Comparison of ENCODE assay signal across 12 mouse cellular contexts in genomic region chr5:75143767-75144166, GRCm38 (mm10). TPM values are rescaled to one million over a fixed set of nuclear protein-coding genes. Genes with fewer than 3 reads are reported as not detected.
A peak's percentile ranks its signal among the peaks of the same experiment; 100 is the strongest.
DNase-seq lines count a peak whose midpoint lies in the region; ATAC-seq and TF ChIP-seq lines count a peak whose summit lies in the region.
"Had no signal": no experiment of that assay in that cellular context is flagged by ENCODE, and none has a peak within 500 bp of the region (broad histone marks: within the 10 kb centered on the region; RNA-seq: fewer than 3 reads in every experiment).

No protein-coding gene starts in this region.

- no peaks in the 10 kb centered on the region for H3K9me3 ChIP-seq in heart, embryonic 10.5 days
- no peaks in the 10 kb centered on the region for H3K9me3 ChIP-seq in hindbrain, postnatal 0 days (ENCODE audit: low read length)
- H3K9me3 ChIP-seq in hindbrain, embryonic 12.5 days (replicated peaks): no peaks in the 10 kb centered on the region
- no peaks in the 10 kb centered on the region for H3K9me3 ChIP-seq in MEL (replicated peaks; ENCODE audit: insufficient read depth, low read length)
- no peaks in the 10 kb centered on the region for H3K9me3 ChIP-seq in embryonic facial prominence, embryonic 14.5 days (ENCODE audit: control insufficient read depth, low read length)
- H3K9me3 ChIP-seq: kidney, embryonic 15.5 days; liver, embryonic 13.5 days had no signal

- H3K4me2 ChIP-seq in hindbrain, postnatal 0 days (ENCODE audit: low read depth, low read length): peak overlapping the region; percentile 67
- no peak overlapping the region for H3K4me2 ChIP-seq in hindbrain, embryonic 12.5 days (replicated peaks)
- H3K4me2 ChIP-seq in embryonic facial prominence, embryonic 14.5 days (ENCODE audit: low read depth, low read length): 0 out of 2 replicates have a peak overlapping the region, but pooled peaks have one; percentile 60

- H3K4me3 ChIP-seq in heart, embryonic 10.5 days: peak overlapping the region; percentile 52
- H3K4me3 ChIP-seq in hindbrain, postnatal 0 days (ENCODE audit: low read length): no peak overlapping the region
- H3K4me3 ChIP-seq in hindbrain, embryonic 12.5 days: no peak overlapping the region
- no peak overlapping the region for H3K4me3 ChIP-seq in MEL (ENCODE audit: control insufficient read depth in 1 of 2, insufficient read depth in 1 of 2, low read depth in 2 of 2, low read length in 2 of 2)
- no peak overlapping the region for H3K4me3 ChIP-seq in embryonic facial prominence, embryonic 14.5 days (ENCODE audit: low read depth, low read length)

- peaks cover 15% of the 10 kb centered on the region for H3K4me1 ChIP-seq in heart, embryonic 10.5 days
- H3K4me1 ChIP-seq in hindbrain, postnatal 0 days (ENCODE audit: insufficient read depth, low read length): no peaks in the 10 kb centered on the region; the same call in 1 of the 2 replicates
- H3K4me1 ChIP-seq in hindbrain, embryonic 12.5 days: peaks cover 8% of the 10 kb centered on the region
- H3K4me1 ChIP-seq in MEL (ENCODE audit: control insufficient read depth in 1 of 2, insufficient read depth in 2 of 2, low read length in 2 of 2): peaks cover 5 to 6% of the 10 kb centered on the region in 2 experiments; a peak in 3 of 4 replicates
- H3K4me1 ChIP-seq in embryonic facial prominence, embryonic 14.5 days (ENCODE audit: control insufficient read depth, insufficient read depth, low read length): peaks cover 3% of the 10 kb centered on the region; the same call in 1 of the 2 replicates
- H3K4me1 ChIP-seq: liver, embryonic 13.5 days had no signal

- H3K79me2 ChIP-seq in MEL (ENCODE audit: control insufficient read depth, insufficient read depth, low read length, poor library complexity): no peaks in the 10 kb centered on the region

- no peak for DNase-seq in heart, embryonic 10.5 days (ENCODE audit: low spot score)
- DNase-seq in heart, adult 8-10 months (ENCODE audit: low spot score): no peak
- no peak for DNase-seq in hindbrain, postnatal 0 days (ENCODE audit: low spot score)
- peak; percentile 38 for DNase-seq in MEL (ENCODE audit: low read depth, low spot score)
- DNase-seq in embryonic facial prominence, embryonic 14.5 days (ENCODE audit: low spot score): no peak
- no peak for DNase-seq in left cerebral cortex, postnatal 4 days
- DNase-seq in kidney, adult 8-10 months: no peak
- DNase-seq: gastrocnemius, postnatal 25 days; liver, embryonic 13.5 days; right cerebral cortex, postnatal 14 days had no signal

- no peak overlapping the region for H3K27ac ChIP-seq in heart, embryonic 10.5 days
- H3K27ac ChIP-seq in hindbrain, postnatal 0 days: no peak overlapping the region
- no peak overlapping the region for H3K27ac ChIP-seq in hindbrain, embryonic 12.5 days
- no peak overlapping the region for H3K27ac ChIP-seq in MEL (ENCODE audit: control insufficient read depth, low read depth, low read length)
- H3K27ac ChIP-seq in embryonic facial prominence, embryonic 14.5 days (replicated peaks; ENCODE audit: low read depth, low read length): no peak overlapping the region
- H3K27ac ChIP-seq: kidney, embryonic 15.5 days; liver, embryonic 13.5 days had no signal

- H3K9ac ChIP-seq in hindbrain, postnatal 0 days (replicated peaks; ENCODE audit: low read length): no peak overlapping the region
- H3K9ac ChIP-seq in hindbrain, embryonic 12.5 days: no peak overlapping the region
- H3K9ac ChIP-seq in MEL (ENCODE audit: control insufficient read depth, low read depth, low read length, poor library complexity, severe bottlenecking): no peak overlapping the region
- H3K9ac ChIP-seq in embryonic facial prominence, embryonic 14.5 days (ENCODE audit: low read depth, low read length): no peak overlapping the region
- H3K9ac ChIP-seq: kidney, embryonic 15.5 days; liver, embryonic 13.5 days had no signal

- TF ChIP-seq EP300 in MEL (IDR thresholded peaks at IDR 0.05; ENCODE audit: low read depth in 1 of 2, low read length in 2 of 2): no peak

- peak; percentile 43 for TF ChIP-seq CTCF in hindbrain, postnatal 0 days (IDR thresholded peaks at IDR 0.05; ENCODE audit: low read depth)
- peak in 1 of 3 experiments; percentile 39; a peak in 2 of 6 replicates for TF ChIP-seq CTCF in MEL (IDR thresholded peaks at IDR 0.05 in 2 of 3, conservative IDR thresholded peaks at IDR 0.05 in 1 of 3; ENCODE audit: control insufficient read depth in 1 of 3, insufficient read depth in 1 of 3, low read depth in 2 of 3, low read length in 3 of 3, poor library complexity in 1 of 3, severe bottlenecking in 1 of 3)

- TF ChIP-seq POLR2A in MEL (IDR thresholded peaks at IDR 0.05; ENCODE audit: control insufficient read depth in 1 of 2, insufficient read depth in 1 of 2, low read depth in 1 of 2, low read length in 2 of 2, poor library complexity in 1 of 2): no peak

- intact Hi-C loops in left cerebral cortex, postnatal 4 days (cut with DNase I): loop anchor here (10.0 kb wide), 2 partner anchors 339 to 829 kb away; no protein-coding TSS in a partner anchor

- peaks cover 68% of the 10 kb centered on the region for H3K27me3 ChIP-seq in heart, embryonic 10.5 days (ENCODE audit: insufficient read depth, poor library complexity, severe bottlenecking)
- H3K27me3 ChIP-seq in hindbrain, postnatal 0 days (ENCODE audit: insufficient read depth, low read length): peaks cover 32% of the 10 kb centered on the region
- H3K27me3 ChIP-seq in hindbrain, embryonic 12.5 days: peaks cover 72% of the 10 kb centered on the region
- H3K27me3 ChIP-seq in MEL (ENCODE audit: control insufficient read depth in 1 of 2, insufficient read depth in 2 of 2, low read length in 2 of 2): peaks cover 0 to 1% of the 10 kb centered on the region in 2 experiments; a peak in 3 of 4 replicates
- peaks cover 4% of the 10 kb centered on the region; the same call in 1 of the 2 replicates for H3K27me3 ChIP-seq in embryonic facial prominence, embryonic 14.5 days (replicated peaks; ENCODE audit: control insufficient read depth, insufficient read depth, low read length)

- no peak for TF ChIP-seq RAD21 in MEL (IDR thresholded peaks at IDR 0.05; ENCODE audit: low read depth, low read length)

- 19% methylated on average over 7 of the region's 7 CpGs for WGBS in heart, embryonic 10.5 days
- 49% methylated on average over 7 of the region's 7 CpGs for WGBS in hindbrain, postnatal 0 days
- WGBS in hindbrain, embryonic 12.5 days: 44% methylated on average over 7 of the region's 7 CpGs
- WGBS in embryonic facial prominence, embryonic 14.5 days: 39% methylated on average over 7 of the region's 7 CpGs

- ATAC-seq in hindbrain, postnatal 0 days: no peak
- ATAC-seq in hindbrain, embryonic 12.5 days (ENCODE audit: low FRiP score): no peak
- ATAC-seq in embryonic facial prominence, embryonic 14.5 days (ENCODE audit: low read depth): no peak

- no peaks in the 10 kb centered on the region for H3K36me3 ChIP-seq in heart, embryonic 10.5 days
- H3K36me3 ChIP-seq in hindbrain, postnatal 0 days (ENCODE audit: insufficient read depth, low read length): no peaks in the 10 kb centered on the region
- H3K36me3 ChIP-seq in hindbrain, embryonic 12.5 days: no peaks in the 10 kb centered on the region
- H3K36me3 ChIP-seq in MEL (ENCODE audit: control insufficient read depth in 1 of 2, insufficient read depth in 2 of 2, low read length in 2 of 2): peaks cover 0 to 9% of the 10 kb centered on the region in 2 experiments; a peak in 2 of 4 replicates
- no peaks in the 10 kb centered on the region for H3K36me3 ChIP-seq in embryonic facial prominence, embryonic 14.5 days (ENCODE audit: control insufficient read depth, insufficient read depth, low read length)
- H3K36me3 ChIP-seq: kidney, embryonic 15.5 days; liver, embryonic 13.5 days had no signal

TF ChIP-seq in MEL, 35 proteins besides CTCF, POLR2A, EP300 and RAD21:
- TF ChIP-seq POLR2AphosphoS2 (IDR thresholded peaks at IDR 0.05; ENCODE audit: low read length): no peak
- no peak for TF ChIP-seq ZC3H11A (IDR thresholded peaks at IDR 0.05; ENCODE audit: low read depth, low read length)
- TF ChIP-seq USF1 (IDR thresholded peaks at IDR 0.05; ENCODE audit: low read depth, low read length): no peak
- peak; percentile 10; the same call in 1 of the 2 replicates for TF ChIP-seq GATA1 (IDR thresholded peaks at IDR 0.05; ENCODE audit: low read depth, low read length)
- peak; percentile 81 for TF ChIP-seq RCOR1 (IDR thresholded peaks at IDR 0.05; ENCODE audit: low read depth, low read length)

RNA-seq across cellular contexts. Expression of gene Pdgfra, which starts 8.3 kb away (rescaled TPM):
- polyA plus RNA-seq in heart, embryonic 10.5 days (2016; fragmentation: Nextera tagmentation; extraction: Ambion mirVana): 23.8 and 37.4 TPM in 2 replicates
- 10 to 100 TPM; 17.9 to 23.3 (median 21.5) TPM for total RNA-seq in heart, adult 8-10 months (2022)
- 60.2 and 63.0 TPM in 2 replicates for total RNA-seq in hindbrain, postnatal 0 days (2014; rRNA removed)
- polyA plus RNA-seq in hindbrain, postnatal 0 days (2015; fragmentation: Nextera tagmentation; extraction: Ambion mirVana): 21.9 and 25.7 TPM in 2 replicates
- 50.1 and 60.1 TPM in 2 replicates for polyA plus RNA-seq in hindbrain, embryonic 12.5 days (2016; fragmentation: Nextera tagmentation; extraction: Ambion mirVana)
- total RNA-seq in MEL (2012; rRNA removed): not detected in 2 replicates
- under 1 TPM in 1 of 2 experiments, not detected in 1; 0.07 TPM for polyA plus RNA-seq in MEL (2012; ENCODE audit: insufficient read depth in 1 of 2, insufficient read length in 2 of 2, low read depth in 1 of 2, low replicate concordance in 2 of 2, missing spikeins in 1 of 2)
- 81.3 and 100 TPM in 2 replicates for polyA plus RNA-seq in embryonic facial prominence, embryonic 14.5 days (2014; fragmentation: Nextera tagmentation; extraction: Ambion mirVana)
- total RNA-seq in left cerebral cortex, postnatal 4 days (2021): 10 to 100 TPM; 61.5 to 68.4 TPM

Comparison
In these comparisons a context has a peak if more than half of its experiments do, and no peak if none do; other contexts are left out.
1. RNA of gene Pdgfra, which starts 8.3 kb away (polyA plus RNA-seq): 81.3 to 100 TPM in embryonic facial prominence, embryonic 14.5 days, 50.1 to 60.1 TPM in hindbrain, embryonic 12.5 days, 23.8 to 37.4 TPM in heart, embryonic 10.5 days and 21.9 to 25.7 TPM in hindbrain, postnatal 0 days; 0.07 TPM in MEL; every median in the first group is over 10 times any median in the second.